ENCODE assay signal across 27 mouse cellular contexts in the genomic region with DNA sequence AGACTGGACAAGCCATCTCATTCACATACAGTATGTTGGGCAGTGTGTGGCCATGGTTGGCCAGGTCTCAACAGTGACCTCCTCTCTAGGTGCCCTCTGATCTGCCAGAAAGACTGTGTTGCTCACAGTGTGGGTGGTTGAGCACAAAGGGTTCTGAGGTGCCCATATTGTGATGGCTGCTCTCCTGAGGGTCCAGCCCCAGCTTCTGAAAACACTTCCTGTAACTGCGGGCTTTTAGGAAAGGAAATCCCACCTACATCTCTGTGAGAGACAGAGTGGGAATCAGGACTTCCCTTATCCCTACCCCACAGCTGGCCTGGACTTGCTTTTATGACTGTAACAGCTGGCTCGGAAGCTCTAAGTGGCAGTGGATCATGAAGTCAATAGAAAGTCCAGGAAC.
DNase-seq lines count a peak whose midpoint lies in the region; ATAC-seq and TF ChIP-seq lines count a peak whose summit lies in the region.
"Had no signal": no experiment of that assay in that cellular context is flagged by ENCODE, and none has a peak within 500 bp of the region (broad histone marks: within the 10 kb centered on the region; RNA-seq: fewer than 3 reads in every experiment).

No protein-coding gene starts in this region.

- no peak for DNase-seq in forebrain, embryonic 10.5 days (ENCODE audit: extremely low spot score, low spot score)
- DNase-seq in heart, adult 11 months, result peak; percentile 94
- no peak for DNase-seq in heart, adult 2 months
- no peak for DNase-seq in hindbrain, embryonic 14.5 days (ENCODE audit: low spot score)
- DNase-seq: adrenal gland, adult 8-10 months; adrenal gland, postnatal 14 days; adrenal gland, postnatal 36 days; B cell, adult 2 months; cerebellum, adult 11 months; cerebellum, adult 18-20 months; cerebellum, adult 8-10 months; cerebellum, adult 9-11 months; cerebellum, postnatal 14 days; cerebellum, postnatal 36 days; embryo, embryonic 11 days had no signal

- H3K9me3 ChIP-seq in forebrain, embryonic 10.5 days, result no peaks in the 10 kb centered on the region
- no peaks in the 10 kb centered on the region for H3K9me3 ChIP-seq in forebrain, embryonic 12.5 days
- no peaks in the 10 kb centered on the region for H3K9me3 ChIP-seq in hindbrain, embryonic 14.5 days (ENCODE audit: control insufficient read depth, low read length)
- H3K9me3 ChIP-seq: embryonic facial prominence, embryonic 13.5 days; embryonic facial prominence, embryonic 15.5 days; G1E had no signal

- intact Hi-C loops in heart, adult 2 months (cut with DNase I), result loop anchor here (1.0 kb wide), 1 partner anchor 13 kb away; no protein-coding TSS in a partner anchor

- peaks cover 32% of the 10 kb centered on the region for H3K4me1 ChIP-seq in forebrain, embryonic 10.5 days
- peaks cover 10% of the 10 kb centered on the region; the same call in 1 of the 2 replicates for H3K4me1 ChIP-seq in forebrain, embryonic 12.5 days
- H3K4me1 ChIP-seq in heart, adult 2 months (ENCODE audit: control insufficient read depth, insufficient read depth, low read length), result peaks cover 20% of the 10 kb centered on the region
- H3K4me1 ChIP-seq in brown adipose tissue, adult 24 weeks (ENCODE audit: control insufficient read depth, insufficient read depth, insufficient read length, low read length), result peaks cover 29% of the 10 kb centered on the region
- H3K4me1 ChIP-seq in hindbrain, embryonic 14.5 days (replicated peaks; ENCODE audit: control insufficient read depth, insufficient read depth, low read length), result no peaks in the 10 kb centered on the region

- 85% methylated on average over 2 of the region's 2 CpGs for WGBS in forebrain, embryonic 10.5 days
- 83% methylated on average over 2 of the region's 2 CpGs for WGBS in forebrain, embryonic 12.5 days
- WGBS in heart, adult 2 months, result 35% methylated on average over 2 of the region's 2 CpGs
- WGBS in hindbrain, embryonic 14.5 days, result 91% methylated on average over 2 of the region's 2 CpGs

- ATAC-seq in forebrain, embryonic 12.5 days (ENCODE audit: low FRiP score), result no peak
- ATAC-seq in hindbrain, embryonic 14.5 days (ENCODE audit: low FRiP score), result no peak
- ATAC-seq: activated CD4-positive, CD25-positive, alpha-beta regulatory T cell, adult 4 months; CD4-positive, CD25-positive, alpha-beta regulatory T cell, adult 4 months; forebrain, embryonic 14.5 days; forebrain, embryonic 16.5 days; Patski had no signal

- no peaks in the 10 kb centered on the region for H3K27me3 ChIP-seq in forebrain, embryonic 10.5 days (ENCODE audit: poor library complexity, severe bottlenecking)
- no peaks in the 10 kb centered on the region for H3K27me3 ChIP-seq in forebrain, embryonic 12.5 days
- H3K27me3 ChIP-seq in heart, adult 2 months (ENCODE audit: control insufficient read depth, insufficient read depth, low read length), result no peaks in the 10 kb centered on the region
- no peaks in the 10 kb centered on the region for H3K27me3 ChIP-seq in hindbrain, embryonic 14.5 days (ENCODE audit: control insufficient read depth, insufficient read depth, low read length)
- H3K27me3 ChIP-seq: CH12.LX; embryonic facial prominence, embryonic 13.5 days; embryonic facial prominence, embryonic 15.5 days; Patski had no signal

- no peak for TF ChIP-seq POLR2A in heart, adult 2 months (IDR thresholded peaks at IDR 0.05; ENCODE audit: insufficient read depth, low read depth, low read length)

- peak overlapping the region; percentile 21; the same call in 1 of the 2 replicates for H3K27ac ChIP-seq in forebrain, embryonic 10.5 days
- H3K27ac ChIP-seq in forebrain, embryonic 12.5 days, result no peak overlapping the region
- no peak overlapping the region; the same call in 1 of the 2 replicates for H3K27ac ChIP-seq in heart, adult 2 months
- H3K27ac ChIP-seq in brown adipose tissue, adult 24 weeks (replicated peaks; ENCODE audit: low read depth, low read length), result peak overlapping the region; percentile 35; the same call in 1 of the 2 replicates
- H3K27ac ChIP-seq in hindbrain, embryonic 14.5 days, result no peak overlapping the region
- H3K27ac ChIP-seq: embryonic facial prominence, embryonic 13.5 days; embryonic facial prominence, embryonic 15.5 days had no signal

- no peak overlapping the region for H3K9ac ChIP-seq in forebrain, embryonic 12.5 days
- H3K9ac ChIP-seq in heart, adult 2 months (ENCODE audit: low read depth, low read length), result no peak overlapping the region
- H3K9ac ChIP-seq in hindbrain, embryonic 14.5 days, result no peak overlapping the region
- H3K9ac ChIP-seq: embryonic facial prominence, embryonic 13.5 days; embryonic facial prominence, embryonic 15.5 days had no signal

- TF ChIP-seq EP300 in heart, adult 2 months (IDR thresholded peaks at IDR 0.05; ENCODE audit: insufficient read depth, low read depth, low read length), result no peak

- no peak overlapping the region for H3K4me2 ChIP-seq in forebrain, embryonic 12.5 days
- H3K4me2 ChIP-seq in hindbrain, embryonic 14.5 days (replicated peaks), result no peak overlapping the region
- H3K4me2 ChIP-seq: embryonic facial prominence, embryonic 13.5 days; embryonic facial prominence, embryonic 15.5 days had no signal

- H3K79me2 ChIP-seq in heart, adult 2 months (replicated peaks; ENCODE audit: control insufficient read depth, insufficient read depth, low read length), result no peaks in the 10 kb centered on the region

- H3K36me3 ChIP-seq in forebrain, embryonic 10.5 days (replicated peaks), result no peaks in the 10 kb centered on the region
- H3K36me3 ChIP-seq in forebrain, embryonic 12.5 days (replicated peaks), result no peaks in the 10 kb centered on the region
- H3K36me3 ChIP-seq in heart, adult 2 months (ENCODE audit: control insufficient read depth, insufficient read depth, low read length), result 0 out of 2 replicates have a peak, but pooled peaks cover 2% of the 10 kb centered on the region
- no peaks in the 10 kb centered on the region for H3K36me3 ChIP-seq in hindbrain, embryonic 14.5 days (replicated peaks; ENCODE audit: control insufficient read depth, insufficient read depth)
- H3K36me3 ChIP-seq: embryonic facial prominence, embryonic 13.5 days; embryonic facial prominence, embryonic 15.5 days; G1E had no signal

- TF ChIP-seq CTCF in heart, adult 2 months (IDR thresholded peaks at IDR 0.05), result no peak

- H3K4me3 ChIP-seq in forebrain, embryonic 10.5 days, result no peak overlapping the region
- H3K4me3 ChIP-seq in forebrain, embryonic 12.5 days (replicated peaks), result no peak overlapping the region
- no peak overlapping the region for H3K4me3 ChIP-seq in heart, adult 2 months
- no peak overlapping the region for H3K4me3 ChIP-seq in brown adipose tissue, adult 24 weeks (ENCODE audit: insufficient read depth, low read depth, low read length)
- H3K4me3 ChIP-seq in hindbrain, embryonic 14.5 days (replicated peaks; ENCODE audit: low read length), result no peak overlapping the region
- H3K4me3 ChIP-seq: embryonic facial prominence, embryonic 13.5 days; embryonic facial prominence, embryonic 15.5 days; erythroblast, embryonic 14.5 days had no signal

Comparison
In these comparisons a context has a peak if more than half of its experiments do, and no peak if none do; other contexts are left out.
1. H3K27ac ChIP-seq: peak in forebrain, embryonic 10.5 days (single experiment) and brown adipose tissue, adult 24 weeks (single experiment); none in forebrain, embryonic 12.5 days (single experiment), heart, adult 2 months (single experiment) and hindbrain, embryonic 14.5 days (single experiment).